Mouse (Mus musculus) kidney, postnatal 14 days (tissue): Measurements from ENCODE around the gene Stkld1.

ENCODE experiments used
- DNase-seq: peaks from one replicate; pipeline ENCODE4 v3.0.0; 2022; ENCODE audit warnings: mixed read lengths

The Stkld1 gene

DNA sequence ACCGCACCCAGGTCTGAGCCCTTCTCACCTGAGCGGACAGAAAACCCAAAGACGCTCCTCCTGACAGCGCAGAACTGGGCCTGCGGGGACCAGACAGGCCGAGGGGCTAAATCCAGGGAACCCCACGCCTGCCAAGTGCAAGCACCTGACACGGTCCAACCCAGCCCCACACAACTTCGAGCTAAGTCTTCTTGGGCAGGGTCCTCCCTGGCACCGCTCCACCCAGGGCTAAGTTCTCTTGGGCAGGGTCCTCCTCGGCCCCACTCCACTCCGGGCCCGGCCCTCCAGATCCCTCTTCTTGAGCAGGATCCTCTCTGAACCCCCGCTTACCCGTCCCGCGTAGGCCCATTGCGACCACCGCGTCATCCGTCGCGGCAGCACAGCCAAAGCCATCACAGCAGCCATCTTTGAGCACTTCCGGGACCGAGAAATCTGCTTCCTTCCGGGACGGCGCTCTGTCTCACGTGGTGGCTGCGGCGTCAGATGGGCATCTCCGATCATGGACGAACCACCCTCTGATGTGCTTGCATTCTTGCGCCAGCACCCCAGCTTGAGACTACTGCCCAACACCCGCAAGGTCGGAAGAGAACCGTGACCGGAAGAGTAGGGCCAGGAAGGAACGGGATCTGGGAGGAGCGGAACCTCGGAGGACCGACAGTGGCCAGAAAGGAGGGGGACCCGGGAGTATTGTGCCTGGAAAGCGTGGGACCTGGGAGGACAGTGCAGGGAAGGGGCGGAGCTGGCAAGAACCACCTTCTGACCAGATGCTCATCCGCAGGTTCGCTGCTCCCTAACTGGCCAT, 17.7 kb upstream of the Stkld1 start, which contains the start of the genes Surf2 and Surf1:
TSS of gene Surf2 (plus strand) at position 441 of the 802 bp plus-strand sequence.
TSS of gene Surf1 (minus strand) at position 604 of the 802 bp plus-strand sequence.
- peak; percentile 86 for DNase-seq

GRCm38 (mm10) chr2:26916738-26917137, 17.1 kb upstream of the Stkld1 start:
- DNase-seq, result no peak

DNA sequence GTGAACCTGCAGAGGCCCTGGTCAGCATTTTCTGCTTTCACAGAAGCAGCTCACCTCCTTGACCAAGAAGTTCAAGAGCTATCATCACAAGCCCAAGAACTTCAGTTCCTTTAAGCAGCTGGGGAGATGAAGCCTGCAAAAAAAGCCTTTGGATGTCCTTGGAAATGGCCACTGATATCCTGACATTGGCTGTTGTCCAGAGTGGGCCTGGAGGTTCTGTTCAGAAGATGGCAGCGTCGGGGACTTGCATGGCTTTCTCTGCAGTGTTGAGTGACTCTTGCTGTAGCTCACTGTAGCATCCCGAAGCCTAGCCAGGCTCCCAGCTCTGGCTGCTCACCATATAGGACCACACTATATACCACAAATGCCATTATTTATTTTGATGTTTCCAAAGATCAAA, 14.2 kb upstream of the Stkld1 start:
- no peak for DNase-seq

- peak; percentile 48 for DNase-seq
Observed at GRCm38 (mm10) chr2:26920190-26920855, 13.5 kb upstream of the Stkld1 start.

DNA sequence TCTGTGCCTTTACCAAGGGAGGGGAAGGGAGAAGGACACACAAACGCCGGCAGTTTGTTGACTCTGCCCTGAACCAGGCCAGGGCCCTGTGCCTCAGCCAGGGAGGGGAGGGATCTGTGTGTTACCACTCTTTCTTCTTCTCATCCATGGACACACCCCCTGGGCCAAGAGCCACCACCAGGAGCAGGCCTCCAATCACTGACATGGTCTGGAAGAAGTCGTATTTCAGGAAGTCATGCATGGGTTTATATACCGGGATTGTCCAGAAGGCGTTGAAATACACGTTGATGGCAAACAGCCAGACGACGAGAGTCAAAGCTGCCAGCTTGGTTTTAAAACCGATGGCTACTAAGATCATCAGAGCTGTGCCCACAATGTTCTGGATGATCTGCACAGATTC, 12.1 kb upstream of the Stkld1 start:
- no peak for DNase-seq

GRCm38 (mm10) chr2:26927745-26928476, 5.9 kb upstream of the Stkld1 start:
- DNase-seq, result no peak

DNA sequence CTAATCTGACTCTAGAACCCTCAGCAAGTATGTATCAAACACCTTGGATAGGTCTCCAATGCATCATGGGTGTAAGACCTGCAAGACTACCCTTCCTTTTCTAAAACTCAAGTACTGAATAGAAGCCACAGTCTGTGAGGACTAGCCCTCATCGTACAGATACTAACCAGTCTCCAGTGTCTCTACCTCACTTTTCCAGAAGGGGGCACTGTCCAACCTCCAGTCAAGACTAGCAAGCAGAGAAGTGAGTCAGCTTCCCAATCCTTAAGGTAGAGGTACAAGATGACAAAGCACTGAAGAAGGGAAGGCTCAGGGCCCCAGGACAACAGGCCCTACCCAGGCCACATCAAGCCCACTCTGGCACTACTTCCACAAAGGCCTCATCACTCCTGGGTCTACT, 3.5 kb upstream of the Stkld1 start:
- peak; percentile 74 for DNase-seq

- DNase-seq, result peak; percentile 69
Observed at GRCm38 (mm10) chr2:26932473-26933303, 1.2 kb upstream of the Stkld1 start.

DNA sequence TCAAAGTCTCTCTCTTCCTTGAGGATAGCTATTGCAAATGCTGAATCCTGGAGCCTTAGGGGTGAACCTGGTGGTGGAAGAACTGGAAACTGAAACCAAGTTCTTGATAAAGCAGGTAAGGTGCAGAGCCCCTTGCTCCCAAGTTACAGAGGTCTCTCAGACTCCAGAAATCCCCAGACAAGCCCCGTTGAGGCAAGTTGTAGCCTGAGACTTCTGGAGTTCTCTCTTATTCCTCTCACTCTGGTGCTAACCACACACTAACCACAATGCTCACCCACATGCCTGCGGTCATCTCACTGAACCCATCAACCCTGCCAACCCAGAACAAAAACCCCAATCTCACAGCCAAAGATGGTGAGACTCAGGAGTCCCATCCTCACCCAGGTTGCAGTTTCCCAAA, 1.4 kb downstream of the Stkld1 start:
- DNase-seq, result no peak

- no peak for DNase-seq
Observed at GRCm38 (mm10) chr2:26936425-26936824, 2.6 kb downstream of the Stkld1 start.

GRCm38 (mm10) chr2:26941539-26941938, 7.7 kb downstream of the Stkld1 start:
- no peak for DNase-seq

- DNase-seq, result no peak
Observed at GRCm38 (mm10) chr2:26943253-26943652, 9.4 kb downstream of the Stkld1 start.

GRCm38 (mm10) chr2:26950411-26950810, 16.6 kb downstream of the Stkld1 start:
- DNase-seq, result no peak

DNA sequence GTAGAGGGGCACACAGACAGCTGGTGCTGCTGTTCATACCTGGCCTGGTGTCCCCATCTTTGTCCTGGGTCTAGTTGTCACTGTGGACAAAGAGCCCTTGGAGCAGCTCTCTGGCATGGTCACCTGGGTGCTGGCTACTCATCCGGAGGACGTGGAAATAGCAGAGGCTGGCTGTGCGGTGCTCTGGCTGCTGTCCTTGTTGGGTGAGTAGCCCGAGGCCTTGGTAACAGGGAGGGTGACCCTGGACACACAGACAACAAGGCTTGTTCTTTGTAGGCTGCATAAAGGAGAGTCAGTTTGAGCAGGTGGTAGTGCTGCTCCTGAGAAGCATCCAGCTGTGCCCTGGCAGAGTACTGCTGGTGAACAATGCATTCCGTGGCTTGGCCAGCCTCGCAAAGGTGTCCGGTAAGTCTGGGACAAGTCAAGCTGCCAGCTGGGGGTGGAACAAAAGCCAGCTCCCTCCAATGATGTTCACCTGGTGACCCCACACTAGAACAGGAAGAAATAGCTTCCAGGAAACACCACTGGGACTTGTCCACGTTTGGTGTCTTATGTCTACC, 17.6 kb downstream of the Stkld1 start:
- no peak for DNase-seq

- no peak for DNase-seq
Observed at GRCm38 (mm10) chr2:26952193-26952592, 18.3 kb downstream of the Stkld1 start.

- DNase-seq, result no peak
Observed at GRCm38 (mm10) chr2:26952866-26953265, 19.0 kb downstream of the Stkld1 start.

DNA sequence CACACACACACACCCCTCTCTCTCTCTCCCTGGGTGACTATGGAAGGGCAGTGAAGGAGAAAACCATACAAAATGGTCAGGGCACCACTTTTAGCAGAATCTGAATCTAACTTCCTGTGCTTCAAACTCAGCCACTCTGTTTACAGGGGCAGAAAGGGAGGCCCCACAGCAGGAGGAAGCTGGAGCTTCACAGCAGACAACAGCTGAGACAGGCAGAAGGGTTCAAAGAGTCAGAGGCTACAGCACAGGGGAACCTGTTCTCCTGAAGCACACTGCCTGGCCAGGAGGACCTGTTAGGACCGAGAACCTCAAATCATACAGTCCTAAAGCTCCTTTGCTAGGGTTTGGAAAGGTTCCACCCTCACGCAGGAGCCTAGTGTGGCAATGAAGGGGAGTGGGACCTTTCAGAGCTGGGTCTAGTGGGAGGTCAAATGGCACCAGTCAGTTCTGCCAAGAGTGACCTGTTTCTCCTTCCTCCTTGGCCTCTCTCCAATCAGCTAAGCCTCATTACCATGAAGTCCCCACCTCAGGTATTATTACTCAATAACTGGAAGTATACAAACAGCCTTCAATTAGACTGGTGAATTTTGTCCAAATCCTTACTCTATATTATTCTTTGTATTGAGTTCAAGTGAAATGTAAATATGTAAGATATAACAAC, 21.0 kb downstream of the Stkld1 start:
- no peak for DNase-seq

DNA sequence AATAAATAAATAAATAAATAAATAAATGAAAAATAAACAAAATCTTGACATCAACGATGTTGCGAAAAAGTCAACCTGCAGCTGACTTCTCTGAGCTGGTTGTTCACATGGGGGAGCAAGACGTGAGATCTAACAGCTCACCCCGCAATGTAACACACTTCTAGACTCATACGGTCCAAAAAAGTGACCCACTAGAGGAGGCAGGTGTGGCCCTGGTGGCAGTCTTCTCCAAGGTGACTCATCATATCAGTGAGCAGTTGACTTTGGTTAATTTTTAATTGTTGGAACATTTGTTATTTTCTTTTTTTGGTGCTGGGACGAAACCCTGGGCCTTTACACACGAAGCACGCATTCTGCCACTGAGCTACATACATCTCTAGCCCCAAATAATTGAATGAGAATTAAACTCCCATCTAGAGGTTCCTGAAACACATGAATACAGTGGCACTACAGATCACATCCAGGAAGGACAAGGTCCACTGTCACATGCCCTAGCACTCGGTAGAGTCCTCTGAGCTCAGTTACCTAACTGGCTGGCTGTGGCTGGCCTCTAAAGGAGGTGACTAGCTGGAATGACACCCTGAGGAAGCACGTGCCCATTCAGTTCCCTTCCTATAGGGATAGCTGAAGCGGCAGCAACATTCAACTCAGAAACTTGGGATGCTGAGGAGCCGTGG, 23.1 kb downstream of the Stkld1 start:
- DNase-seq, result peak; percentile 12

GRCm38 (mm10) chr2:26957488-26957859, 23.6 kb downstream of the Stkld1 start:
- DNase-seq, result peak; percentile 21

DNA sequence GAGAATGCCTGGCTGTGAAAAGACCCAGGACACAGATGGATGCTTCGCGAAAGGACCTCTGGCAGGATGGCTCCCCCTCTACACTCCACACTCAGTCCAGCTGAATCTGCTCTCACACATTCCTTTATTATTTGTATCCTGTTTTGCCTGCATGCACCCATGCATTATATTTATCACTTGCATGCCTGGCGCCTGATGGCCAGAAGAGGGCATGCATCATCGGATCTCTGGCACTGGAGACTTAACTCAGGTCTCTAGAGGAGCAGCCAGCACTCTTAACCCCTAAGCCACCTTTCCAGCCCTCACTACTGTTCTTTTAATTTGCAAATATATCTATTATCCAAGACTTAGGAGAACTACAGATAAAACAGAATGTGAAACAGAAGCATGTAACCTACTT, 26.9 kb downstream of the Stkld1 start:
- peak; percentile 39 for DNase-seq
